Mouse (Mus musculus): ENCODE measurements around the gene Bnipl. TPM values are rescaled to one million over a fixed set of nuclear protein-coding genes. Genes with fewer than 3 reads are reported as not detected.

Gene Bnipl
- polyA plus RNA-seq, 1 experiment from 2014 or later: 1.6 TPM

DNA sequence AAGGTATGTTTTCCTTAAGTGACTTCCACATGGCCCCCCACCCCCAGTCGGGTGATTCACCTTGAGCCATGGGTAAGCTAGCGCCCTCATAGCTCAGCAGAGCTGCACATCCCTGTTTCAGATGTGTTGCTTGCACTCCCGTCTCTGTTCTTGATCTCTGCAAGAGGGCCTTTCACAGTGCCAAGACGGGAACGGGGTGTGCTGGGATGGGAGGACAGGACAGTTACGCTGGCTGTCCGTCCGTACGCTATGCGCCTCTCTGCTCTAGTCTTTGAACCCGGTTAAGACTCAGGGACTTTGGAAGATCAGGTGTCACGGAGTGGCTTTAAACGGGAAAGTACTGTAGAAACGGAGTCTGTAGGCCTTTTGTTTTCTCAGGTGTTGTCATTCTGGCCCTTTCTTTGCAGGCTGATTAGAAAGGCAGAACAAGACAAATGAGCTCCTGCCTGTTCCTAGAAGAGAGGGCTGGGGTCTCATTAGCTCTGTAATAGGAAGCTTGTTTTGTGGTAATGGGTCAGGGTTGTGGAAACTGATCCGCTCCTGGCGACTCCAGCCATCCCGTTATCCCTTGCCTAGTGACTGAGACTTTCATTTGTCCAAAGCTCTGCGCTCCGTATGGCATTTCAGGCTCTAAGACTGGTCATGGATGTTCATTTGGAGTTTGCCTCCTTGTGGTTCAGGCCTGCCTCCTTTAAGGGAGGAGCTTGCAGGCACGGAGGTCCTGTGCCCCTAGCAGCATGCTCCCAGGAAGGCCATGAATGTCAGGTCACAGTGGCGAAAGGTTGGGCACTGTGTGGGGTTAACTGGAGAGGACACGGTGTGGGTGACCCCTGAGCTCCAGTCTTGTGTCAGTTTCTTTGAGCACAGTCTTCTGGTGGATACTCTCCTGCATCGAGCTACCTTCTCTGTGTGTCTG lies 15.3 kb downstream of the Bnipl start:
- H3K4me1 ChIP-seq (replicated peaks; ENCODE audit: insufficient read depth, low read length): peaks cover 17% of the 10 kb centered on the region; the same call in 1 of the 2 replicates
- no peak overlapping the region for H3K27ac ChIP-seq
- no peaks in the 10 kb centered on the region for H3K27me3 ChIP-seq (ENCODE audit: insufficient read depth, low read length)
- H3K9me3 ChIP-seq (replicated peaks; ENCODE audit: low read length): no peaks in the 10 kb centered on the region
- 48% methylated on average over 23 of the region's 23 CpGs for WGBS
- DNase-seq (ENCODE audit: low spot score) (peak; percentile 56), ATAC-seq (replicated peaks; ENCODE audit: low FRiP score, low read depth) (0 out of 2 replicates have a peak, but pooled peaks have one; percentile 4)
- no peak overlapping the region for H3K4me3 ChIP-seq (replicated peaks; ENCODE audit: low read depth, low read length)
- H3K4me2 ChIP-seq (ENCODE audit: low read length): no peak overlapping the region
- 0 out of 2 replicates have a peak overlapping the region, but pooled peaks have one; percentile 4 for H3K9ac ChIP-seq (ENCODE audit: low read depth, low read length)
- H3K36me3 ChIP-seq (ENCODE audit: insufficient read depth, low read length): peaks cover 48% of the 10 kb centered on the region
- TF ChIP-seq CTCF (IDR thresholded peaks at IDR 0.05; ENCODE audit: low read depth): no peak

DNA sequence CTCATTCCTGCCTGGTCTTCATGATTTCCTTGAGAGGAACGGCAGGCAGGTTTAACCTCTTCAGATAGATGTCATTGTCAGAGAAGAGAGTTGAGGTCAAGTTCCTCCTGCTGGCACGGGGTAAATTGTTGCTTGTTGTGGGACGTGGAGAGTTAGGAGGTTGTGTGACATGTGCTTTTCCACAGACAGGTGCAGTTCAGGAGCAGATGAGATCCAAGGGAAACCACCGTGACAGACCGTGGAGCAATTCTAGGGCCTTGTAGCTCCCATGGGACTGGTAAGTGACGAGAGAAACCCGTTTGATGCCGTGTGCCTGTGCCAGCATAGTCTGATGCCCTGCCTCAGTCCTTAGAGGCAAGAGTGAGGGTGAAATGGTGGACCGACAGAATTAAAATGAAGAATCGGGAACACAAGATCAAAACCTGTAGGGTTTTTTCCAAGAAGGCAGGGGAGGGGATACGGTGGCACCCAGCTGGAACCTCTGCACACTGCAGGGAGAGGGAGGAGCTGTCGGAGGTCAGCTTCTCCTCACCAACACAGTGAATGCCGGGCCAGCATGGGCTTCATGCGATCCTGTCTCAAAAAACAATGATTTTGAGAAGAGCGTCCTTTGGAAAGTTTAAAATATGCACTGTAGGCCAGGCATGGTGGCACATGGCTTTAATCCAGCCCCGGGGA lies 17.6 kb downstream of the Bnipl start:
- H3K4me1 ChIP-seq (replicated peaks; ENCODE audit: insufficient read depth, low read length): peaks cover 16% of the 10 kb centered on the region; the same call in 1 of the 2 replicates
- ATAC-seq (replicated peaks; ENCODE audit: low FRiP score, low read depth) (no peak), DNase-seq (ENCODE audit: low spot score) (no peak)
- peaks cover 48% of the 10 kb centered on the region for H3K36me3 ChIP-seq (ENCODE audit: insufficient read depth, low read length)
- H3K4me2 ChIP-seq (ENCODE audit: low read length): no peak overlapping the region
- H3K9me3 ChIP-seq (replicated peaks; ENCODE audit: low read length): no peaks in the 10 kb centered on the region
- 63% methylated on average over 16 of the region's 16 CpGs for WGBS
- no peaks in the 10 kb centered on the region for H3K27me3 ChIP-seq (ENCODE audit: insufficient read depth, low read length)
- peak overlapping the region; percentile 97; the same call in 1 of the 2 replicates for H3K27ac ChIP-seq
- no peak overlapping the region for H3K4me3 ChIP-seq (replicated peaks; ENCODE audit: low read depth, low read length)
- TF ChIP-seq CTCF (IDR thresholded peaks at IDR 0.05; ENCODE audit: low read depth): no peak
- H3K9ac ChIP-seq (ENCODE audit: low read depth, low read length): no peak overlapping the region

DNA sequence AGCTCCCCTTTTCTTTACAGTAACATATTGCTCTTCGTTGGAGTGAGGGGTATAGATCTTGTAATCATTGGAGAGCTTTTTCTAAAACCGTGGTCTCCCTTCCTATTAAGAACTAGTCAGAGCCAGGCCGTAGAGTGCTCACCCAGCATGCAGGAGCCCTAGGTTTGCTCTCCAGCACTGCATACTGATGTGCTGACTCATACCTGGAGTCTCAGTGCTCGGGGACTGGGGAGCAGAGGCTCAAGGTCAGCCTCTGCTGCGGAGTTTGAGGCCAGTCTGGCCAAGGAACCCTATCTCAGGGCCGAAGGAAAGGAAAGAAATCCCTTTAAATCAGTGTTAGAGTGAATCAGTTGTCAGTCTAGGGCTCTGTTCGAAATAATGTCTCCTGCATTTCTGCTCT lies 18.2 kb downstream of the Bnipl start:
- peaks cover 41% of the 10 kb centered on the region for H3K36me3 ChIP-seq (ENCODE audit: insufficient read depth, low read length)
- H3K4me3 ChIP-seq (replicated peaks; ENCODE audit: low read depth, low read length): no peak overlapping the region
- no peaks in the 10 kb centered on the region for H3K9me3 ChIP-seq (replicated peaks; ENCODE audit: low read length)
- ATAC-seq (replicated peaks; ENCODE audit: low FRiP score, low read depth) (0 out of 2 replicates have a peak, but pooled peaks have one; percentile 21), DNase-seq (ENCODE audit: low spot score) (peak; percentile 27)
- H3K4me2 ChIP-seq (ENCODE audit: low read length): no peak overlapping the region
- no peak for TF ChIP-seq CTCF (IDR thresholded peaks at IDR 0.05; ENCODE audit: low read depth)
- H3K4me1 ChIP-seq (replicated peaks; ENCODE audit: insufficient read depth, low read length): peaks cover 16% of the 10 kb centered on the region; the same call in 1 of the 2 replicates
- WGBS: 76% methylated on average over 7 of the region's 7 CpGs
- no peaks in the 10 kb centered on the region for H3K27me3 ChIP-seq (ENCODE audit: insufficient read depth, low read length)
- H3K9ac ChIP-seq (ENCODE audit: low read depth, low read length): no peak overlapping the region
- H3K27ac ChIP-seq: peak overlapping the region; percentile 97

DNA sequence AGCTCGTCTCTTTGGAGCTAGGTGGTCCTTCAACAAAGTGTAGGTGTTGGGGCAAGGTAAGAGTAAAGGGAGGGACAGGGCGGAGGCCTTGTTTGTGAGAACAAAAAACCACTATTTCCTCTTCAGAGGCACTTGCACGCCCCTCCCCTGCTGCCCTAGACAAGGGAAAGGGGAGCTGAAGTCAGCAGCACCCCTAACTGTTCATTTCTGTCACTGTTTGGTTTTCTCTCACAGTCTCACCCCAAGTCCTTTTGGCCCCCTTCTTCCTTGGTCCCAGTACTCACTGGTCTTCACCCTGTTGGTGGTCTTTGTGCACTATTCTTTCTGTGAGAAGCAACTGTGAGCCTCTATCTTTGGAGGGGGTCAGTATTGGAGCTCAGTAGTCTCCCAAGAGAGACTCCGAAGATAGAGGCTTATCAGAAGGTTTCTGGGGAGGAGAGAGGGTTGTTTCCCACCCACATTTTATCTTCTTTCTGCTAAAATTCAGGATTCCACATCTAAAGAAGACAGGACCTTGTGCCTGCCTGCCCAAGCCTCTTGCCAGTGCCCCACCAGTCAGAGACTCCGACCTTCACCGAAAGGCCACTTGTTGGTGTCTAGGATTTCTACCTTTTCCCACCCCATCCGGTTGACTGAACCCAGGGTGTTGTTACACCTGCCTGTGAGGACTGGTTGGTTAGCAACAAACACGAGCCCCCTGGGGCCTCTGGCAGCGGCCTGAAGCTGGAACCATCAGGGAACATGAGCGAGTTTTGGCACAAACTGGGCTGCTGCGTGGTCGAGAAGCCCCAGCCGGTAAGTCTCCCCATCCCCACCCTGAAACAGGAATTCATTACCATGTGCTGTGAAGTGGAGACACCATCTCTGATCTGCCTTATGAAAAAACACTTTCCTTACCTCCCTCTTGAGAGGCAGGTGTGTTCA lies 19.4 kb downstream of the Bnipl start, which contains the start of gene Mllt11:
Gene Mllt11 (minus strand): TSS at position 874 of the 924 bp plus-strand sequence.
- Histone ChIP-seq H3K36me3 (ENCODE audit: insufficient read depth, low read length) (peaks cover 40% of the 10 kb centered on the region), H3K27me3 (ENCODE audit: insufficient read depth, low read length) (no peaks in the 10 kb centered on the region), H3K9ac (ENCODE audit: low read depth, low read length) (peak within 1 kb of the TSS; percentile 96), H3K4me3 (replicated peaks; ENCODE audit: low read depth, low read length) (peak within 1 kb of the TSS; percentile 98; the same call in 1 of the 2 replicates), H3K4me2 (ENCODE audit: low read length) (peak within 1 kb of the TSS; percentile 93), H3K27ac (peak within 1 kb of the TSS; percentile 97), H3K4me1 (replicated peaks; ENCODE audit: insufficient read depth, low read length) (peaks cover 22% of the 10 kb centered on the region), H3K9me3 (replicated peaks; ENCODE audit: low read length) (no peaks in the 10 kb centered on the region)
- WGBS: 46% methylated on average over 13 of the region's 13 CpGs
- DNase-seq (ENCODE audit: low spot score) (no peak), ATAC-seq (replicated peaks; ENCODE audit: low FRiP score, low read depth) (no peak)
- no peak for TF ChIP-seq CTCF (IDR thresholded peaks at IDR 0.05; ENCODE audit: low read depth)

DNA sequence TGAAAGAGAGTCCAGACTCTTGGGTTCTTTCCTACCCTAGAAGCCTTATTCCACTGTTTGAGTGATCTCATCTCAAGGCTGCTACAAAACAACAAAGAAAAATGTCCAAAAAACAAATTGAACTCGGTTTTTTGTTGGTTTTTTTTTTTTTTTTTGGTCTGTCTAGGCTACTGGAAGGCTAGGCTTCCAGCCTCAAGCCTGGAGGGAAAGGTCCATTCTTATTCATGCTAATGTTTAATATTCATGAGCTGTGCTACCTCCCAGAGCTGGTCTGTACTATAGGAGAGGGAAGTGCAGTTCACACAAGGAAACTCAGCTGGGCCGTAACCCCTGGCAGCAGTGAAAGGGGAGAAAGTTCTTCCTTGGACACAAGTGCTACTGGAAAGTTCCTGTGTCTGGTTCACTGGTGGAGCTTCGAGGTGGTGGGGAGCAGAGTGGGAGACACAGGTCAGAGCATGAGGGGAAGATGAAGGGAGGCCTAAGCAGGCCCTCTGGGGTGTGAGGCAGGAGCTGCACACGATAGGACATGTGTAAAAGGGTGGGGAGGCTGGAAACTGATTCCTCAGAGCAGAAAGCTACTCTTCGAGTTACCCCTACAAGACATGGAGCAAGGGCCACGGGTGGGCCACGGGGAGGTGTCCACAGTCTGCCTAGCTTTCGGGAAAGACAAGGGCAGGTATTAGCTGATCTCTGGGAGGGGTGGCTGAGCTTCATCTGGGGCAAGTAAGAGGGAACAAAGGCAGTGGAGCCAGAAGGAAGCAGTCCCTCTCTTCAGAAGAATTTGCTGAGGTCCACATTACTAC lies 20.3 kb downstream of the Bnipl start:
- Histone ChIP-seq H3K9ac (ENCODE audit: low read depth, low read length) (peak overlapping the region; percentile 96; the same call in 1 of the 2 replicates), H3K36me3 (ENCODE audit: insufficient read depth, low read length) (peaks cover 35% of the 10 kb centered on the region), H3K9me3 (replicated peaks; ENCODE audit: low read length) (no peaks in the 10 kb centered on the region), H3K27me3 (ENCODE audit: insufficient read depth, low read length) (no peaks in the 10 kb centered on the region), H3K4me2 (ENCODE audit: low read length) (peak overlapping the region; percentile 93), H3K4me3 (replicated peaks; ENCODE audit: low read depth, low read length) (peak overlapping the region; percentile 98), H3K4me1 (replicated peaks; ENCODE audit: insufficient read depth, low read length) (peaks cover 22% of the 10 kb centered on the region), H3K27ac (peak overlapping the region; percentile 97)
- ATAC-seq (replicated peaks; ENCODE audit: low FRiP score, low read depth) (no peak), DNase-seq (ENCODE audit: low spot score) (peak; percentile 62)
- 29% methylated on average over 8 of the region's 8 CpGs for WGBS
- no peak for TF ChIP-seq CTCF (IDR thresholded peaks at IDR 0.05; ENCODE audit: low read depth)
